Mouse (Mus musculus) left cerebral cortex, adult 2 months (tissue): Measurements from ENCODE around the gene Ms4a10. TPM values are rescaled to one million over a fixed set of nuclear protein-coding genes. Genes with fewer than 3 reads are reported as not detected.

ENCODE experiments used
- DNase-seq, 2 experiments: peaks; one replicate each; pipeline ENCODE4 v3.0.0; 2021 to 2022; ENCODE audit warnings: low spot score in 2 of 2, mixed read lengths in 1 of 2; ENCODE audit errors: extremely low spot score in 1 of 2
- H3K27ac ChIP-seq: fragments of 200-600 bp; 2 replicates; pipeline ENCODE4 v1.8.1; 2022
- H3K4me3 ChIP-seq: fragments of 200-600 bp; 2 replicates; pipeline ENCODE4 v1.8.1; 2022
- CTCF ChIP-seq: fragments of 200-600 bp; IDR thresholded peaks from 2 replicates; pipeline ENCODE4 v1.8.1; 2022; ENCODE audit warnings: antibody characterized with exemption, mild to moderate bottlenecking, moderate library complexity
- intact Hi-C: fragments of 180-260 bp; cut with DNase I; formaldehyde crosslinking; loops from one replicate; pipeline ENCODE4 v1.15.1; 2025
- total RNA-seq, 2 experiments: library from RNA; stranded (reverse); gene quantifications; 2 replicates each; pipeline ENCODE4 v1.2.3; 2021

Ms4a10 gene
- total RNA-seq, 2 experiments from 2014 or later = not detected

DNA sequence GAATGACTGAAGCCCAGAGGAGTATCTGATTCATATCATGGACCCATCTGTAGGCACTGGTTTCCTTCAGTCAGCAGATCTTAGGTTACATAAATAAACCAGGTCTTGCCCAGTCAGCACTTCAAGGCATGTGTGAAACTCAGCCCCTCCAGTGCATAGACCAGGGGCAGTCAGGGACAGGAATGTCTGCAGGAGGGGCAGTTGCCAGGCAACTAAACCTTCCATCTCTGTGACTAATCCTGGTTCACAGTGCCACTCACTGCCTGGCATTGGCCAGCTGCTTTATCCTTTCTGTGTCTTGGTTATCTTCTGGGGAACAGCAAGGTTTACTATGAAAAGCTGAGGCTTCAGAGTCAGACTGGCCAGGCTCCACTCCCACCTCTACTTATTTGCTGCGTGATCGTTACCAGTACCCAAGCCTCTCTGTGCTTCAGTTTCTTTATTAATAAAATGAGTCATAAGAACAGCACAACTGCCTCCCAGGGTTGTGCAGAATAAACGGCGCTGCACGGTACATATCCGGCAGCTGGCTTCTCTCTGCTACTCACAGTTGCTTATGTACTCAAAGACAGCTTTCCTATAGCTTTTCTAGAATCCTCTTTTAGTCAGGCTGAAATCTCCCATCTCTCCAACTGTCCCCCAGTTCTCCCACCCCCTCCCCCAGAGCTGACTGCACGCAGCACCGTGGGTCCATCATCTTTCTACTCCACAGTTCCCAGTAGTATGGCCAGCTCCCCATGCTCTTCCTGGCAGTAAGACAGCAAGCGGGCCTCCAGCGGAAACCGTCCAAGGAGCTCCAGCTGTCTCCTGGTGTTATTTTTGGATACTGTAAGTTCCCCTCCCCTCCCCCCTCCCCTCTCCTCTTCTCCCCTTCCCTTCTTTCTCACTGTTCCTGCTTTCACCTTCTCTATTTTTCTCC, 22.2 kb downstream of the Ms4a10 start:
- peak; percentile 26 to 36 for DNase-seq
- intact Hi-C loops = no loop called here
- Histone ChIP-seq H3K4me3 (no peak overlapping the region), H3K27ac (peak overlapping the region; percentile 62)
- TF ChIP-seq CTCF = no peak

DNA sequence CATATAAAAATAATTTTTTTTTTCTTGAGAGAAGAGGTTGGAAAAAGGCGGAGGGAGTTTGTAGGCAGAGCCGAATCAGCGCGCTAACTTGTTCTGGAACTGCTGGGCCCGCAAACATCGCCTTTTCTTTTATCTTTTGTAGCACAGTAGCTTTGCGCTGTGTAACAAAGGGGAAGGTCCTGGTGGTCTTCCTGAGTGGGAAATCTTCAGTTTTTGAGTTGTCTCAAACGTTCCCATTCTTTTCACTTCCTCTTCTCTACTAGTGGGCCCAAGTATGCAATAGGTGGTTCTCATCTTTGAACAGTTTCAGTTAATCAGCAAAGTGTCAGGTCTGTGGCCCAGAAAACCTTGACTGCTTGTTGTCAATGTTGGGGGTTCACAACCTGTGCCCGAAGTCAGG, 24.9 kb downstream of the Ms4a10 start:
- peak overlapping the region; percentile 66 for H3K27ac ChIP-seq
- H3K4me3 ChIP-seq = peak overlapping the region; percentile 34
- TF ChIP-seq CTCF = no peak
- intact Hi-C loops = loop anchor here (1.0 kb wide), 1 partner anchor 240 kb away; no protein-coding TSS in a partner anchor
- no peak for DNase-seq

DNA sequence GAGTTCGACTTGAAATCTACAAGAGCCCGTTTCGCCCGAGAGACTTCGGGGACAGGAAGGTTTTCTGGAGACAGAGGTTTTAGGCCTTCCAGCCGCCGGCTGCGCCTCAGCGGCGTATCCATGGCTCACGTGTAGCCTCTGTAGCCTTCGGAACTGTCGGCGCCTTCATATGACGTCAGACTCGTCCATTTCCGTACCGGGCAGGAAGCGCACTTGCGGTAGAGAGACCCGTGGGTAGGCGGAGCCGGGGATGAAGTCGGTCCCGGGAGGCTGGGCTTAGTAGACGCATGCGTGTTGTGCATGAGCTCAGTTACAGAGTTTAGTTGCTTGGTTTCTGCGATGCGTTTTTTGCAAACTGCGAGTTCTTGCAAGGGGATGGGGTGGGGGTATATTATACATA, 25.4 kb downstream of the Ms4a10 start, which contains the start of gene Ccdc86:
Gene Ccdc86 (minus strand): TSS at position 155 of the 400 bp plus-strand sequence.
- DNase-seq = peak; percentile 96 to 97
- intact Hi-C loops = loop anchor here (1.0 kb wide), 1 partner anchor 240 kb away; no protein-coding TSS in a partner anchor
- Histone ChIP-seq H3K4me3 (peak within 1 kb of the TSS; percentile 84), H3K27ac (peak within 1 kb of the TSS; percentile 66)
- TF ChIP-seq CTCF = no peak

DNA sequence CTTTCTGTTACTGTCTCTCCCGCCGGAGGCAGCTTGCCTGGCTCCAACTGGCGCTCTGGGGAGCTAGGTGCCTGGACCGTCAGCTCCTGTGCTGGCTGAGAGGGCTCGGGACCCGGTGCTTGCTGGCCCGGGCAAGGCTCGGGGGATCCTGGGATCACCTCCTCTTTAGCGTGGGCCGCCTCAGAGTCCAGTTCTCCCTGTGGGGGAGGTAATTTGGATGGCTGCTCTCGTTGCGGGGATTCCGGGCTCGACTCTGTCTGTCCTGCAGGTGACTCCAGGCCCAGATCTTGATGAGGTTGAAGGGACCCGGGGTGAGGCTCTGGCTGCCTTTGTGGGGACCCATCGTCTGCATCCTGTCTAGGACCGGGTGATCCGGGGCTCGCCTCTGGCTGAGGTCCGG, 26.1 kb downstream of the Ms4a10 start:
- intact Hi-C loops = no loop called here
- H3K4me3 ChIP-seq = peak overlapping the region; percentile 84
- H3K27ac ChIP-seq = no peak overlapping the region
- TF ChIP-seq CTCF = no peak
- DNase-seq = peak in 1 of 2 experiments; percentile 24

DNA sequence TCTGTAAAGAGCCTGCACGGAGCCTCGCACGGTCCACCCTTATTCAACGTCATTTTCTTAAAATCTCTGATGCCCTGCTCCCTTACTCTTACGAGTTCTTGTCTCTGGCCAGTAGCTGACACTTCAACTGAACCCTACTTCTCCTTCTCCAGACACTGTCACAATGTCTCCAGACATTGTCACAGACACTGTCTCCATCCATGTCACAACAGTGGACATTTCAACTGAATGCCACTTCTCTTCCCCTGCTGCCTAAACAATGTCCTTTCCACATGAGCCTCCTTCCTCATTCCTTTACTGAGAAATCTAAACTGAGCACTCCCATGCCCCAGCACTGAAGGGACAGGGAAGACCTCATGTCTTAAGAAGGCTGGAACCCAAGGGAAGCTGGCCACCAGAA, 27.3 kb downstream of the Ms4a10 start:
- intact Hi-C loops = no loop called here
- H3K27ac ChIP-seq = no peak overlapping the region
- TF ChIP-seq CTCF = no peak

DNA sequence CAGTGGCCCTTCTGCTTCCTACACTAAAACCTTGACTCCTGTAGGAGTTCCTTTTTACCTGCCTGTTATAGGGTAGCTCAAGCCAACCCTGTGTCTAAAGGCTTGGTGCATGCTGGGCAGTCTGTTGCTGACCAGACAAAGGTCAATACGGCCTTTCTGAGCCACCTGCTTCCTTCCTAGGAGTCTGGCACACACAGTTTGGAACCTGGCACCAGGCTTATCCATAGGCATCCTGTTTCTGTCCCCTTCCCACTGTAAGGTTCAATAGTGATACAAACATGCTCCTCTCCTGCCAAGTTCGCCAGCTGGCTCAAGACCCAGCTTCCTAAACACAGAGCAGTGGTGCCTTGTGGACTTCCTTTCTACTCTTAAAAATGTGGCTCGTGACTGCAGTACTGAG, 28.0 kb downstream of the Ms4a10 start:
- intact Hi-C loops = no loop called here
- no peak overlapping the region for H3K4me3 ChIP-seq
- no peak for DNase-seq
- TF ChIP-seq CTCF = no peak
- no peak overlapping the region for H3K27ac ChIP-seq

More for the DNA sequence above, 27.3 kb downstream of the Ms4a10 start:
- H3K4me3 ChIP-seq = peak overlapping the region; percentile 84
- no peak for DNase-seq

DNA sequence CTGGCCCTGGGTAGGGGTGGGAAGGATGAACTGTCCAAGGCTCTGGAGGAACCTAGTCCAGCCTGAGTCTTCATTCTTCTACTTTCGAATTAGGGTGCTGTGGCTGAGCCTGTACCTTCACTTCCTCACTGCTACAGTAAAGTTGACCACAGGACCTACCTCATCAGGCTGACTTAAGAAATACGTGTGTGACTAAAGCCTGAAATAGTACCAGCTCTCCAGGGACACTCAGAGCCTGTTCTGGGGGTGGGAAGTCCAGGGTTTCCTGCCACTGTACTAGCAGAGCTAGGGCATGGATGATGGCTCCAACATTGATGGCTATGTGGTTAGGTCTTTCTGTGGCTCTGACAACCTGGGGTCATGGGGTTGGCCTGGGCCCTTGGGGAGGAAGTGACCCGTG, 30.5 kb downstream of the Ms4a10 start:
- no peak for TF ChIP-seq CTCF
- no peak for DNase-seq
- H3K4me3 ChIP-seq = no peak overlapping the region
- intact Hi-C loops = no loop called here
- no peak overlapping the region for H3K27ac ChIP-seq

DNA sequence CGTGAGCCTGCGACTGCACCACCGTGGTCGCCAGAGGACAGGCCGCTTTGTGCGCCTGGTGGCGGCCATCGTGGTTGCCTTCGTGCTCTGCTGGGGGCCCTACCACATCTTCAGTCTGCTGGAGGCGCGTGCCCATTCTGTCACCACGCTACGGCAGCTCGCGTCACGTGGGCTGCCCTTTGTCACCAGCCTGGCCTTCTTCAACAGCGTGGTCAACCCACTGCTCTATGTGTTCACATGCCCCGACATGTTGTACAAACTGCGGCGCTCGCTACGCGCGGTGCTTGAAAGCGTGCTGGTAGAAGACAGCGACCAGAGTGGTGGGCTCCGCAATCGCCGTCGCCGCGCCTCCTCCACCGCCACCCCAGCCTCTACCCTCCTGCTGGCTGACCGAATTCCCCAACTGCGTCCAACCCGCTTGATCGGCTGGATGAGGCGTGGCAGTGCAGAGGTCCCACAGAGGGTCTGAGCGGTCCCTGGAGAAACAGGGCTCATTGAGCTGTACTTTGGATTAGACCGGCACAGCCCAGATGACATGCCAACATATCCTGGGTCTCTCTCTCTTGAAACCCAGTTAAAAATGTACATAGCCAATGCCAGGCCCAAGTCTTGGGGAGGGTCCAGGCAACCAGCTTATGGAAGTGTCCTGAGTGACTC, 33.5 kb downstream of the Ms4a10 start:
- intact Hi-C loops = no loop called here
- Histone ChIP-seq H3K27ac (no peak overlapping the region), H3K4me3 (no peak overlapping the region)
- no peak for DNase-seq
- TF ChIP-seq CTCF = no peak

DNA sequence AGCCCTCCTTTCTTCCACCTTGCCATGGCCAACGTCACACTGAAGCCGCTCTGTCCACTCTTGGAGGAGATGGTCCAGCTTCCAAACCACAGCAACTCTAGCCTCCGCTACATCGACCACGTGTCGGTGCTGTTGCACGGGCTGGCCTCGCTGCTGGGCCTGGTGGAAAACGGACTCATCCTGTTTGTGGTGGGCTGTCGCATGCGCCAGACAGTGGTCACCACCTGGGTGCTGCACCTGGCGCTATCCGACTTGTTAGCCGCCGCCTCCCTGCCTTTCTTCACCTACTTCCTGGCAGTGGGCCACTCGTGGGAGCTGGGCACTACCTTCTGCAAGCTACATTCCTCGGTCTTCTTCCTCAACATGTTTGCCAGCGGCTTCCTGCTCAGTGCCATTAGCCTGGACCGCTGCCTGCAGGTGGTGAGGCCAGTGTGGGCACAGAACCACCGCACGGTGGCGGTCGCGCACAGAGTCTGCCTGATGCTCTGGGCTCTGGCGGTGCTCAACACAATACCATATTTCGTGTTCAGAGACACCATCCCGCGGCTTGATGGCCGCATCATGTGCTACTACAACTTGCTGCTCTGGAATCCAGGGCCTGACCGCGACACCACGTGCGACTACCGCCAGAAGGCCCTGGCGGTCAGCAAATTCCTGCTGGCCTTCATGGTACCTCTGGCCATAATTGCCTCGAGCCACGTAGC, 34.2 kb downstream of the Ms4a10 start:
- no peak overlapping the region for H3K27ac ChIP-seq
- intact Hi-C loops = no loop called here

DNA sequence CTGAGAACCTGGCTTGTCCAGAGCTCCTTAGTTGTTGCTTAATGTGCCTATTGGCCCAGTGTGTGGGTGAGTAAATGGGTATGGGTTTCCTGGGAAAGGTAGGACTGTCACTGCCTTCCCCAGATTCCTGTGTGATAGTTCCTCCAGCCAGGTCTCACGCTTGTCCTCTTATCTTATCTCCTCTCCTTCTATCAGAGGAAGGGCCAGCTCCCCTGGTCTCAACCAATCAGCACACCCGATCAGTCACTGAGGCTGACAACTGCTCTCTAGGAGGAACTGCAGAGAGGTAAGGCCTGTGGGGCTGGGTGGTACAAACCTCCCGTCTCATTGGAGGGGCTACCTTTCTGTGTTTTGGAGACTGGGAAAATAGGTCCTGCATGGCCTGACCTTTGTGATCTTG, 35.7 kb downstream of the Ms4a10 start:
- intact Hi-C loops = no loop called here
- Histone ChIP-seq H3K27ac (no peak overlapping the region), H3K4me3 (no peak overlapping the region)
- DNase-seq = no peak
- no peak for TF ChIP-seq CTCF

More for the DNA sequence above, 34.2 kb downstream of the Ms4a10 start:
- peak; percentile 70 to 77 for DNase-seq
- peak; percentile 77 for TF ChIP-seq CTCF
- no peak overlapping the region for H3K4me3 ChIP-seq

DNA sequence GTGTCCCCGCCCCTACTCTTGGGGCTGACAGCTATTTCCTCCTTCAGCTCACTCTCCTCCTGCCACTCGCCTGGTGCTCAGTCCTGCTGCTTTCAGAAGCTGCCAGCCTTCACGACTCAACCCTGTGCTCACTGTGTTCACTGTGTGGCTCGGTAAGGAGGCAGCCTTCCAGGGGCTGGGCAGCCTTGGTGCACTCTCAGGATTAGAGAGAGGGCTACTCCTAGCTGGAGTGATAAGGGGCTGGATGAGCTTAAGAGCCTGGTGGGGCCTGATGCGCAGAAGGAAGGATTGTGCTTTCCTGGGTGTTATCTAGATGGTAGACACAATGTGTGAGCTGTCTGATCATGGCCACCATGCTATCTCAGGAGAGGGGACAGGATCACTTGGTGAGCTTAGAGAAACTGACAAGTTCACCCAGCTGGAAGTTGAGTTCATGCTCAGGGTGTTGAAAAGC, 37.3 kb downstream of the Ms4a10 start, which contains the start of gene Ptgdr2:
Gene Ptgdr2 (plus strand): TSS at position 51 of the 454 bp plus-strand sequence.
- Histone ChIP-seq H3K4me3 (no peak within 1 kb of the TSS), H3K27ac (no peak within 1 kb of the TSS)
- intact Hi-C loops = no loop called here
- DNase-seq = no peak
- TF ChIP-seq CTCF = no peak
